Comparison of ENCODE assay signal across 28 mouse cellular contexts in the genomic region with DNA sequence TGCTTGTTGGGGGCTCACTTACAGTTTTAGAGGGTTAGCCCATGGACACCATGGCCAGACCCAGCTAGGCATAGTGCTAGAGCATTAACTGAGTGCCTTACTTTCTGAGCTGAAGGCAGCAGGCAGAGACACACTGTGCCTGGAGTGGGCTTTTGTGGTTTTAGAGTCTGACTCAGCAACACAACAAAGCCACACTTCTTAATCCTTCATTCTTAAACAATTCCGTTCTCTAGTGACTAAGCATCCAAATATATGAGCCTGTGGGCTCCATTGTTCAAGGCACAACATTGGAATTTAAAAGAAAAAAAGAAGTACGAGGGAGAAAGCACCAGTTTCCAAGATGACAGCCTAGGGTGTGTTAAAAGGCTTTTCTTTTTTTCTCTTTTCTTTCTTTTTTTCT. TPM values are rescaled to one million over a fixed set of nuclear protein-coding genes. Genes with fewer than 3 reads are reported as not detected.
DNase-seq lines count a peak whose midpoint lies in the region; TF ChIP-seq lines count a peak whose summit lies in the region.
"Had no signal": no experiment of that assay in that cellular context is flagged by ENCODE, and none has a peak within 500 bp of the region (broad histone marks: within the 10 kb centered on the region; RNA-seq: fewer than 3 reads in every experiment).

No protein-coding gene starts in this region.

- no peak for TF ChIP-seq POLR2A in embryonic fibroblast, embryonic 13.5 days (IDR thresholded peaks at IDR 0.05; ENCODE audit: low read depth, low read length)

- H3K4me3 ChIP-seq in embryonic fibroblast, embryonic 13.5 days (ENCODE audit: insufficient read depth, low read length): no peak overlapping the region
- H3K4me3 ChIP-seq: embryonic facial prominence, embryonic 10.5 days; embryonic facial prominence, embryonic 13.5 days; forebrain, embryonic 10.5 days; forebrain, embryonic 13.5 days; heart, embryonic 12.5 days; heart, embryonic 15.5 days had no signal

- TF ChIP-seq CTCF in embryonic fibroblast, embryonic 13.5 days (IDR thresholded peaks at IDR 0.05; ENCODE audit: borderline replicate concordance, insufficient read depth, low read length): no peak

- peak overlapping the region; percentile 90 for H3K27ac ChIP-seq in embryonic fibroblast, embryonic 13.5 days (ENCODE audit: insufficient read depth, low read length)
- H3K27ac ChIP-seq: embryonic facial prominence, embryonic 10.5 days; embryonic facial prominence, embryonic 13.5 days; forebrain, embryonic 10.5 days; forebrain, embryonic 13.5 days; heart, embryonic 15.5 days; hindbrain, embryonic 14.5 days; hindbrain, postnatal 0 days had no signal

- intact Hi-C loops in heart, postnatal 25 days (cut with DNase I): no loop called here

- peak; percentile 61 for DNase-seq in heart, adult 11 months
- no peak for DNase-seq in heart, postnatal 25 days (ENCODE audit: low spot score)
- DNase-seq in 416B (ENCODE audit: low read depth) (peak; percentile 61), NIH3T3 (ENCODE audit: low read depth) (peak; percentile 63)
- no peak for DNase-seq in c-Kit-positive CD71-positive TER-119-positive erythroid progenitor cells, embryonic 14.5 days (ENCODE audit: low spot score)
- DNase-seq in urinary bladder, postnatal 10 days (ENCODE audit: low spot score): no peak
- DNase-seq in right cerebral cortex, postnatal 10 days (ENCODE audit: low spot score in 2 of 2): no peak
- DNase-seq: adrenal gland, postnatal 10 days; adrenal gland, postnatal 36 days; cerebellum, adult 11 months; cerebellum, adult 2 months; cerebellum, postnatal 10 days; cerebellum, postnatal 36 days; embryo, embryonic 11 days; gastrocnemius, postnatal 14 days; heart, adult 18-20 months; heart, postnatal 10 days; heart, postnatal 4 days; kidney, adult 18-20 months had no signal

- H3K4me1 ChIP-seq in embryonic fibroblast, embryonic 13.5 days (ENCODE audit: control insufficient read depth, insufficient read depth, low read length): peaks cover 4% of the 10 kb centered on the region; the same call in 1 of the 2 replicates
- H3K4me1 ChIP-seq: embryonic facial prominence, embryonic 10.5 days; embryonic facial prominence, embryonic 13.5 days; forebrain, embryonic 10.5 days; forebrain, embryonic 13.5 days; heart, embryonic 12.5 days; heart, embryonic 15.5 days had no signal

RNA-seq across cellular contexts. Expression of gene Tbp, which starts 11.0 kb away (rescaled TPM):
- total RNA-seq in heart, postnatal 25 days (2021): 10 to 100 TPM in 1 of 2 experiments, 1 to 10 TPM in 1; 9.3 to 11.2 TPM
- polyA plus RNA-seq in embryonic fibroblast, embryonic 13.5 days (2011; ENCODE audit: insufficient read length, low read depth, missing spikeins): 36.8 and 38.8 TPM in 2 replicates

RNA-seq across cellular contexts. Expression of gene Psmb1, which starts 11.1 kb away (rescaled TPM):
- total RNA-seq in heart, postnatal 25 days (2021): 100 to 1,000 TPM; 112 to 120 TPM
- 179 and 190 TPM in 2 replicates for polyA plus RNA-seq in embryonic fibroblast, embryonic 13.5 days (2011; ENCODE audit: insufficient read length, low read depth, missing spikeins)

RNA-seq across cellular contexts. Expression of gene Pdcd2, which starts 16.4 kb away (rescaled TPM):
- 10 to 100 TPM; 16.1 to 16.9 TPM for total RNA-seq in heart, postnatal 25 days (2021)
- polyA plus RNA-seq in embryonic fibroblast, embryonic 13.5 days (2011; ENCODE audit: insufficient read length, low read depth, missing spikeins): 27.6 and 38.2 TPM in 2 replicates

RNA-seq across cellular contexts. Expression of gene Prdm9, which starts 53.5 kb away (rescaled TPM):
- 1 to 10 TPM; 2.4 to 2.6 TPM for total RNA-seq in heart, postnatal 25 days (2021)
- 3.7 and 7.3 TPM in 2 replicates for polyA plus RNA-seq in embryonic fibroblast, embryonic 13.5 days (2011; ENCODE audit: insufficient read length, low read depth, missing spikeins)

Comparison
In these comparisons a context has a peak if more than half of its experiments do, and no peak if none do; other contexts are left out.
1. DNase-seq: peak in heart, adult 11 months (single experiment), 416B (single experiment) and NIH3T3 (single experiment); none in heart, postnatal 25 days (single experiment), c-Kit-positive CD71-positive TER-119-positive erythroid progenitor cells, embryonic 14.5 days (single experiment), urinary bladder, postnatal 10 days (single experiment) and right cerebral cortex, postnatal 10 days (0 of 2).